Mouse (Mus musculus): ENCODE measurements around the gene Ap5m1. TPM values are rescaled to one million over a fixed set of nuclear protein-coding genes. Genes with fewer than 3 reads are reported as not detected.

The Ap5m1 gene
- polyA plus RNA-seq, 1 experiment from 2014 or later, result 27.0 TPM

GRCm38 (mm10) chr14:49066274-49066823 lies 452 bp downstream of the Ap5m1 start, which contains the start of gene Exoc5:
TSS of gene Exoc5 (minus strand) at chr14:49066653.
- WGBS, result under 1% methylated on average over 46 of the region's 53 CpGs
- Histone ChIP-seq H3K36me3 (ENCODE audit: control insufficient read depth, insufficient read depth, low read length) (no peaks in the 10 kb centered on the region), H3K27ac (ENCODE audit: low read depth, low read length) (peak within 1 kb of the TSS; percentile 95), H3K4me1 (ENCODE audit: control insufficient read depth, insufficient read depth, low read length) (peaks cover 11% of the 10 kb centered on the region; the same call in 1 of the 2 replicates), H3K27me3 (ENCODE audit: control insufficient read depth, insufficient read depth, low read length) (no peaks in the 10 kb centered on the region), H3K4me2 (ENCODE audit: low read depth, low read length) (peak within 1 kb of the TSS; percentile 70), H3K9ac (replicated peaks; ENCODE audit: low read depth, low read length) (peak within 1 kb of the TSS; percentile 83), H3K4me3 (ENCODE audit: low read depth, low read length) (peak within 1 kb of the TSS; percentile 65), H3K9me3 (ENCODE audit: control insufficient read depth, low read length) (no peaks in the 10 kb centered on the region)
- peak; percentile 96 for ATAC-seq (ENCODE audit: low read depth)

GRCm38 (mm10) chr14:49072837-49073236 lies 6.9 kb downstream of the Ap5m1 start:
- 92% methylated on average over 2 of the region's 2 CpGs for WGBS
- Histone ChIP-seq H3K36me3 (ENCODE audit: control insufficient read depth, insufficient read depth, low read length) (0 out of 2 replicates have a peak, but pooled peaks cover 3% of the 10 kb centered on the region), H3K4me3 (ENCODE audit: low read depth, low read length) (no peak overlapping the region), H3K27ac (ENCODE audit: low read depth, low read length) (no peak overlapping the region), H3K4me2 (ENCODE audit: low read depth, low read length) (no peak overlapping the region), H3K27me3 (ENCODE audit: control insufficient read depth, insufficient read depth, low read length) (no peaks in the 10 kb centered on the region), H3K9ac (replicated peaks; ENCODE audit: low read depth, low read length) (no peak overlapping the region), H3K4me1 (ENCODE audit: control insufficient read depth, insufficient read depth, low read length) (no peaks in the 10 kb centered on the region), H3K9me3 (ENCODE audit: control insufficient read depth, low read length) (no peaks in the 10 kb centered on the region)
- ATAC-seq (ENCODE audit: low read depth), result no peak

- Histone ChIP-seq H3K9me3 (ENCODE audit: control insufficient read depth, low read length) (no peaks in the 10 kb centered on the region), H3K4me1 (ENCODE audit: control insufficient read depth, insufficient read depth, low read length) (no peaks in the 10 kb centered on the region), H3K27me3 (ENCODE audit: control insufficient read depth, insufficient read depth, low read length) (no peaks in the 10 kb centered on the region), H3K9ac (replicated peaks; ENCODE audit: low read depth, low read length) (no peak overlapping the region), H3K27ac (ENCODE audit: low read depth, low read length) (no peak overlapping the region), H3K36me3 (ENCODE audit: control insufficient read depth, insufficient read depth, low read length) (0 out of 2 replicates have a peak, but pooled peaks cover 3% of the 10 kb centered on the region), H3K4me3 (ENCODE audit: low read depth, low read length) (no peak overlapping the region), H3K4me2 (ENCODE audit: low read depth, low read length) (no peak overlapping the region)
- no peak for ATAC-seq (ENCODE audit: low read depth)
- 93% methylated on average over 7 of the region's 7 CpGs for WGBS
These were observed 8.0 kb downstream of the Ap5m1 start for GRCm38 (mm10) chr14:49073896-49074295.

DNA sequence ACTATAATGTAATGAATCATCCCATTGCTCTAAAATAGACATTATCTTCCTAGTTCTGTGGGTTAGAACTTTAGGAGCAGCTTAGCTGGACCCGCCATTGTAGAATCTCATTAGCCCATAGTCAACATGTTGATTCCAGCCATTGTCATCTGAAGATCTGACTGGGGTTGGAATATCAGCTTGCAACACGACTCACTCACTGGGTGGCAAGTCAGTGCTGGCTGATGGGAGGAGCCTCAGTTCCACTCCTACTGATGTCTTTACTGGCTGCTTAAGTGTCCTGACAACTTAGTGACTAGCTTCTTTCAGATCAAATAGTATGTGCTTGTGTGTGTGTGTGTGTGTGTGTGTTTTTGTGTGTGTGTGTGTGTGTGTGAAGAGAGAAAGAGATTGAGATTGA lies 8.5 kb downstream of the Ap5m1 start:
- Histone ChIP-seq H3K36me3 (ENCODE audit: control insufficient read depth, insufficient read depth, low read length) (0 out of 2 replicates have a peak, but pooled peaks cover 4% of the 10 kb centered on the region), H3K4me3 (ENCODE audit: low read depth, low read length) (no peak overlapping the region), H3K9ac (replicated peaks; ENCODE audit: low read depth, low read length) (no peak overlapping the region), H3K4me2 (ENCODE audit: low read depth, low read length) (no peak overlapping the region), H3K9me3 (ENCODE audit: control insufficient read depth, low read length) (no peaks in the 10 kb centered on the region), H3K4me1 (ENCODE audit: control insufficient read depth, insufficient read depth, low read length) (no peaks in the 10 kb centered on the region), H3K27ac (ENCODE audit: low read depth, low read length) (no peak overlapping the region), H3K27me3 (ENCODE audit: control insufficient read depth, insufficient read depth, low read length) (no peaks in the 10 kb centered on the region)
- 82% methylated on average over 2 of the region's 2 CpGs for WGBS
- ATAC-seq (ENCODE audit: low read depth), result no peak

GRCm38 (mm10) chr14:49078820-49079219 lies 12.9 kb downstream of the Ap5m1 start:
- Histone ChIP-seq H3K4me2 (ENCODE audit: low read depth, low read length) (no peak overlapping the region), H3K4me3 (ENCODE audit: low read depth, low read length) (no peak overlapping the region), H3K36me3 (ENCODE audit: control insufficient read depth, insufficient read depth, low read length) (peaks cover 16% of the 10 kb centered on the region), H3K27me3 (ENCODE audit: control insufficient read depth, insufficient read depth, low read length) (no peaks in the 10 kb centered on the region), H3K9me3 (ENCODE audit: control insufficient read depth, low read length) (no peaks in the 10 kb centered on the region), H3K9ac (replicated peaks; ENCODE audit: low read depth, low read length) (no peak overlapping the region), H3K27ac (ENCODE audit: low read depth, low read length) (no peak overlapping the region), H3K4me1 (ENCODE audit: control insufficient read depth, insufficient read depth, low read length) (no peaks in the 10 kb centered on the region)
- no peak for ATAC-seq (ENCODE audit: low read depth)
- WGBS, result 93% methylated on average over 2 of the region's 2 CpGs

DNA sequence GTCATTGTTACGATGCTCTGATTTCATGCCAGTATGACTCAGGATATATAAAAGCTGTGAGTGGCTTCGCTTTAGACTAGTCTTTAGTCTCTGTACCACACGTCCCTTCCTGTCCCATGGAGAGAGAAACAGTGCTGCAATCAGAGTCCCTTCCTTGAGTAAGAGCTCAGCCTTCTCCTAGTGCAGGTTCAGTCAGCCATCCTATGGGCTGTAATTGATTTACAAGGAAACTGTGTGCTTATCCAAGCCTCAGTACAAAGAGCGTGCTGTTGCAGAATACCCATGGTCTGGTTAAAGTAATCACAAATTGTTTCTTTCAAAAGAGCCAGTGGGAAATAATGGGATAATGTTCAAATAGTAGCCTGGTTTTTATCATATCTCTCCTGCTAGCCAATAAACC lies 20.6 kb downstream of the Ap5m1 start:
- Histone ChIP-seq H3K4me2 (ENCODE audit: low read depth, low read length) (no peak overlapping the region), H3K9me3 (ENCODE audit: control insufficient read depth, low read length) (no peaks in the 10 kb centered on the region), H3K36me3 (ENCODE audit: control insufficient read depth, insufficient read depth, low read length) (peaks cover 12% of the 10 kb centered on the region), H3K4me3 (ENCODE audit: low read depth, low read length) (no peak overlapping the region), H3K9ac (replicated peaks; ENCODE audit: low read depth, low read length) (no peak overlapping the region), H3K27ac (ENCODE audit: low read depth, low read length) (no peak overlapping the region), H3K27me3 (ENCODE audit: control insufficient read depth, insufficient read depth, low read length) (no peaks in the 10 kb centered on the region), H3K4me1 (ENCODE audit: control insufficient read depth, insufficient read depth, low read length) (no peaks in the 10 kb centered on the region)
- WGBS, result 81% methylated on average over 4 of the region's 4 CpGs
- ATAC-seq (ENCODE audit: low read depth), result no peak

- ATAC-seq (ENCODE audit: low read depth), result no peak
- no peak overlapping the region for H3K4me3 ChIP-seq (ENCODE audit: low read depth, low read length)
- no peak overlapping the region for H3K27ac ChIP-seq (ENCODE audit: low read depth, low read length)
- H3K4me2 ChIP-seq (ENCODE audit: low read depth, low read length), result no peak overlapping the region
- WGBS, result 35% methylated on average over 14 of the region's 14 CpGs
- no peaks in the 10 kb centered on the region for H3K27me3 ChIP-seq (ENCODE audit: control insufficient read depth, insufficient read depth, low read length)
- no peak overlapping the region for H3K9ac ChIP-seq (replicated peaks; ENCODE audit: low read depth, low read length)
- no peaks in the 10 kb centered on the region for H3K9me3 ChIP-seq (ENCODE audit: control insufficient read depth, low read length)
- no peaks in the 10 kb centered on the region for H3K4me1 ChIP-seq (ENCODE audit: control insufficient read depth, insufficient read depth, low read length)
- H3K36me3 ChIP-seq (ENCODE audit: control insufficient read depth, insufficient read depth, low read length), result peaks cover 11% of the 10 kb centered on the region
These were observed 22.5 kb downstream of the Ap5m1 start for GRCm38 (mm10) chr14:49088155-49089048.

DNA sequence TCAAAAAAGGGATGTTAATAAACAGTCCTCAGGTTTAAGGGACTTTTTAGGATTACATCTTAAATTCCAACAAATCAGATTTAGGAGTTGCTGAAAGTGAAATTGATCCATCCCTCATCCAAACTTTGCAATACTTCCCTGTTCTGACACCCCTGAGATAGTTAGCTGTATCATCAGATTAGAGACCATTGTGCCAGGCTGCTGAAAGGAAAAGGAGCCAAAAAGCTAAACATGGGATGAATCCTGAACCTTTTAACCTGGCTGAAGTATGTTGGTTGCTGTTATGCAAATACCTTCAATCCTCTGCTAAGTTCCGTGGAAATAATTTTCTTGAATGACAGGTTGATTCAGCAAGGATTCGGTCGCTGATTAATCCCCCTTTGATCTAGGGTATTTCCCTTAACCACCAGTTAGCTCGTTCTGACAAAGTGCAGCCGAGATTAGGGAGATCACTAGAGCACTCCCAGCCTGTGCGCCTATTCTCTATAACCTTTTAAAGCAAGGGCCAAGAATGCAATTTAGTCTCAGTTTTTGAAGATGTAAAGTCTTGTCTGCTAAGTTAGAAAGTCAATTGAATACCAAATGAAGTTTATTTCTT lies 23.7 kb downstream of the Ap5m1 start:
- H3K4me2 ChIP-seq (ENCODE audit: low read depth, low read length), result no peak overlapping the region
- peaks cover 7% of the 10 kb centered on the region for H3K36me3 ChIP-seq (ENCODE audit: control insufficient read depth, insufficient read depth, low read length)
- no peak for ATAC-seq (ENCODE audit: low read depth)
- H3K9me3 ChIP-seq (ENCODE audit: control insufficient read depth, low read length), result no peaks in the 10 kb centered on the region
- H3K27me3 ChIP-seq (ENCODE audit: control insufficient read depth, insufficient read depth, low read length), result no peaks in the 10 kb centered on the region
- H3K27ac ChIP-seq (ENCODE audit: low read depth, low read length), result no peak overlapping the region
- WGBS, result 12% methylated on average over 6 of the region's 6 CpGs
- no peaks in the 10 kb centered on the region for H3K4me1 ChIP-seq (ENCODE audit: control insufficient read depth, insufficient read depth, low read length)
- H3K9ac ChIP-seq (replicated peaks; ENCODE audit: low read depth, low read length), result no peak overlapping the region
- H3K4me3 ChIP-seq (ENCODE audit: low read depth, low read length), result no peak overlapping the region

GRCm38 (mm10) chr14:49090102-49090501 lies 24.2 kb downstream of the Ap5m1 start:
- H3K9me3 ChIP-seq (ENCODE audit: control insufficient read depth, low read length), result no peaks in the 10 kb centered on the region
- H3K4me1 ChIP-seq (ENCODE audit: control insufficient read depth, insufficient read depth, low read length), result no peaks in the 10 kb centered on the region
- H3K36me3 ChIP-seq (ENCODE audit: control insufficient read depth, insufficient read depth, low read length), result peaks cover 7% of the 10 kb centered on the region
- H3K9ac ChIP-seq (replicated peaks; ENCODE audit: low read depth, low read length), result no peak overlapping the region
- H3K4me3 ChIP-seq (ENCODE audit: low read depth, low read length), result no peak overlapping the region
- H3K27ac ChIP-seq (ENCODE audit: low read depth, low read length), result no peak overlapping the region
- H3K27me3 ChIP-seq (ENCODE audit: control insufficient read depth, insufficient read depth, low read length), result no peaks in the 10 kb centered on the region
- no peak overlapping the region for H3K4me2 ChIP-seq (ENCODE audit: low read depth, low read length)
- WGBS, result 31% methylated on average over 5 of the region's 5 CpGs
- ATAC-seq (ENCODE audit: low read depth), result no peak

All from neural tube, embryonic 14.5 days (tissue).